Mouse (Mus musculus): ENCODE results near the gene Atp6v1c2. TPM values are rescaled to one million over a fixed set of nuclear protein-coding genes. Genes with fewer than 3 reads are reported as not detected.

The Atp6v1c2 gene
- total and polyA plus RNA-seq, 3 experiments = not detected

GRCm38 (mm10) chr12:17318453-17318852 is 10.7 kb downstream of the Atp6v1c2 start:
- H3K9ac ChIP-seq (ENCODE audit: control insufficient read depth, low read depth, low read length, poor library complexity, severe bottlenecking) = no peak overlapping the region
- H3K9me3 ChIP-seq (replicated peaks; ENCODE audit: insufficient read depth, low read length) = no peaks in the 10 kb centered on the region
- no peaks in the 10 kb centered on the region for H3K79me2 ChIP-seq (ENCODE audit: control insufficient read depth, insufficient read depth, low read length, poor library complexity)
- TF ChIP-seq HCFC1 (IDR thresholded peaks at IDR 0.05; ENCODE audit: low read depth, low read length) = no peak
- no peak for TF ChIP-seq ZNF384 (IDR thresholded peaks at IDR 0.05; ENCODE audit: low read depth, low read length)
- TF ChIP-seq USF2 (IDR thresholded peaks at IDR 0.05; ENCODE audit: borderline replicate concordance in 1 of 2, insufficient read depth in 1 of 2, low read depth in 1 of 2, low read length in 2 of 2) = no peak
- TF ChIP-seq MAFK (IDR thresholded peaks at IDR 0.05; ENCODE audit: borderline replicate concordance, low read depth, low read length) = no peak
- no peak for TF ChIP-seq MYB (IDR thresholded peaks at IDR 0.05; ENCODE audit: low read depth, low read length)
- no peak for TF ChIP-seq SMC3 (IDR thresholded peaks at IDR 0.05; ENCODE audit: low read depth, low read length)
- no peak for TF ChIP-seq POLR2AphosphoS2 (IDR thresholded peaks at IDR 0.05; ENCODE audit: low read length)
- TF ChIP-seq NELFE (IDR thresholded peaks at IDR 0.05; ENCODE audit: low read depth, low read length) = no peak
- TF ChIP-seq MYC (IDR thresholded peaks at IDR 0.05; ENCODE audit: low read depth, low read length) = no peak
- H3K4me1 ChIP-seq (ENCODE audit: control insufficient read depth in 1 of 2, insufficient read depth in 2 of 2, low read length in 2 of 2) = no peaks in the 10 kb centered on the region
- DNase-seq (ENCODE audit: low read depth, low spot score) = no peak
- no peak overlapping the region for H3K27ac ChIP-seq (ENCODE audit: control insufficient read depth, low read depth, low read length)
- no peak overlapping the region for H3K4me3 ChIP-seq (ENCODE audit: control insufficient read depth in 1 of 2, insufficient read depth in 1 of 2, low read depth in 2 of 2, low read length in 2 of 2)
- H3K27me3 ChIP-seq (ENCODE audit: control insufficient read depth in 1 of 2, insufficient read depth in 2 of 2, low read length in 2 of 2) = peaks cover 0 to 5% of the 10 kb centered on the region in 2 experiments; a peak in 3 of 4 replicates
- H3K36me3 ChIP-seq (ENCODE audit: control insufficient read depth in 1 of 2, insufficient read depth in 2 of 2, low read length in 2 of 2) = no peaks in the 10 kb centered on the region

- Histone ChIP-seq H3K27ac (ENCODE audit: control insufficient read depth, low read depth, low read length) (no peak overlapping the region), H3K36me3 (ENCODE audit: control insufficient read depth in 1 of 2, insufficient read depth in 2 of 2, low read length in 2 of 2) (no peaks in the 10 kb centered on the region), H3K27me3 (ENCODE audit: control insufficient read depth in 1 of 2, insufficient read depth in 2 of 2, low read length in 2 of 2) (peaks cover 0 to 3% of the 10 kb centered on the region in 2 experiments; a peak in 3 of 4 replicates), H3K9me3 (replicated peaks; ENCODE audit: insufficient read depth, low read length) (no peaks in the 10 kb centered on the region), H3K4me3 (ENCODE audit: control insufficient read depth in 1 of 2, insufficient read depth in 1 of 2, low read depth in 2 of 2, low read length in 2 of 2) (no peak overlapping the region), H3K4me1 (ENCODE audit: control insufficient read depth in 1 of 2, insufficient read depth in 2 of 2, low read length in 2 of 2) (no peaks in the 10 kb centered on the region), H3K9ac (ENCODE audit: control insufficient read depth, low read depth, low read length, poor library complexity, severe bottlenecking) (no peak overlapping the region), H3K79me2 (ENCODE audit: control insufficient read depth, insufficient read depth, low read length, poor library complexity) (no peaks in the 10 kb centered on the region)
- TF ChIP-seq MAX (IDR thresholded peaks at IDR 0.05; ENCODE audit: low read length) (no peak), BHLHE40 (IDR thresholded peaks at IDR 0.05; ENCODE audit: borderline replicate concordance, low read depth, low read length) (no peak), POLR2AphosphoS5 (IDR thresholded peaks at IDR 0.05; ENCODE audit: borderline replicate concordance, low read depth, low read length) (no peak), MEF2A (IDR thresholded peaks at IDR 0.05; ENCODE audit: extremely low read depth, insufficient replicate concordance, low read depth, low read length, poor library complexity, severe bottlenecking) (no peak), POLR2A (IDR thresholded peaks at IDR 0.05; ENCODE audit: control insufficient read depth in 1 of 2, insufficient read depth in 1 of 2, low read depth in 1 of 2, low read length in 2 of 2, poor library complexity in 1 of 2) (no peak), RAD21 (IDR thresholded peaks at IDR 0.05; ENCODE audit: low read depth, low read length) (no peak), POLR2AphosphoS2 (IDR thresholded peaks at IDR 0.05; ENCODE audit: low read length) (no peak), KAT2A (conservative IDR thresholded peaks at IDR 0.05; ENCODE audit: low read depth, low read length) (no peak), NELFE (IDR thresholded peaks at IDR 0.05; ENCODE audit: low read depth, low read length) (no peak), ZMIZ1 (IDR thresholded peaks at IDR 0.05; ENCODE audit: low read depth, low read length) (no peak), EP300 (IDR thresholded peaks at IDR 0.05; ENCODE audit: low read depth in 1 of 2, low read length in 2 of 2) (no peak), NRF1 (IDR thresholded peaks at IDR 0.05; ENCODE audit: insufficient read depth, low read depth, low read length, poor library complexity, severe bottlenecking) (no peak), ELF1 (IDR thresholded peaks at IDR 0.05; ENCODE audit: low read depth, low read length) (no peak), USF1 (IDR thresholded peaks at IDR 0.05; ENCODE audit: low read depth, low read length) (no peak), ZKSCAN1 (IDR thresholded peaks at IDR 0.05; ENCODE audit: low read depth, low read length) (no peak), CTCF (IDR thresholded peaks at IDR 0.05 in 2 of 3, conservative IDR thresholded peaks at IDR 0.05 in 1 of 3; ENCODE audit: control insufficient read depth in 1 of 3, insufficient read depth in 1 of 3, low read depth in 2 of 3, low read length in 3 of 3, poor library complexity in 1 of 3, severe bottlenecking in 1 of 3) (no peak)
- DNase-seq (ENCODE audit: low read depth, low spot score) = no peak
Observed at GRCm38 (mm10) chr12:17317970-17318369, 11.2 kb downstream of the Atp6v1c2 start.
